Mouse (Mus musculus) spleen, adult 2 months (tissue): ENCODE measurements around the gene Wdr34.

Experiments used
- CTCF ChIP-seq: fragments of 200-500 bp; IDR thresholded peaks from 2 replicates; pipeline ENCODE4 v1.5.1; 2011; ENCODE audit warnings: mild to moderate bottlenecking, inconsistent platforms; ENCODE audit not compliant: insufficient read depth, insufficient read length, insufficient replicate concordance; ENCODE audit errors: extremely low read depth
- POLR2A ChIP-seq: fragments of 200-500 bp; IDR thresholded peaks from 2 replicates; pipeline ENCODE4 v1.6.1; 2011; ENCODE audit warnings: low read depth, low read length, inconsistent platforms

DNA sequence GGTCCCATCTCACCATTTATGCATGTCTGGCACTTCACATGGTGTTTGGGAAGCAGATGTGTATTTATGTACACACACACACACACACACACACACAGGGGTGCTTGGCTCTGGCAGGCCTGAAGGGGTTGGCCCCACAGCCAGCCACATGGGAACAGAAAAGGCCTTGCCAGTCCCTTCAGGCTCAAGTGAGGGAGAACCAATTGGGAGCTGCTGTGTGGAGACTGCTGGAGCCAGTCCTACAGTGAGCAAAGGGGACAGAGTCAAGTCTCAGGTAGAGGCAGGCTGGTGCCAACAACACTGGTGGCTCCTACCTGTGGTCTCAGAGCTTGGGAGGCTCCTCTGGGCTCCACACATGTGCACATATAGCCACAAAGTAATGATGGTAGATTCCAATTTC lies 9.0 kb downstream of the Wdr34 start:
- TF ChIP-seq CTCF (no peak), POLR2A (no peak)
